Mouse (Mus musculus) lung, adult 2 months (tissue): ENCODE measurements around the gene 1700123O20Rik.

Experiments used
- CTCF ChIP-seq: fragments of 200-500 bp; IDR thresholded peaks from 2 replicates; pipeline ENCODE4 v1.5.1; 2011; ENCODE audit warnings: mild to moderate bottlenecking, low read length, control low read depth; ENCODE audit not compliant: insufficient read depth
- POLR2A ChIP-seq: fragments of 200-500 bp; IDR thresholded peaks from 2 replicates; pipeline ENCODE4 v1.6.1; 2011; ENCODE audit warnings: low read depth, mild to moderate bottlenecking, control low read depth, low read length, borderline replicate concordance; ENCODE audit errors: extremely low read depth

DNA sequence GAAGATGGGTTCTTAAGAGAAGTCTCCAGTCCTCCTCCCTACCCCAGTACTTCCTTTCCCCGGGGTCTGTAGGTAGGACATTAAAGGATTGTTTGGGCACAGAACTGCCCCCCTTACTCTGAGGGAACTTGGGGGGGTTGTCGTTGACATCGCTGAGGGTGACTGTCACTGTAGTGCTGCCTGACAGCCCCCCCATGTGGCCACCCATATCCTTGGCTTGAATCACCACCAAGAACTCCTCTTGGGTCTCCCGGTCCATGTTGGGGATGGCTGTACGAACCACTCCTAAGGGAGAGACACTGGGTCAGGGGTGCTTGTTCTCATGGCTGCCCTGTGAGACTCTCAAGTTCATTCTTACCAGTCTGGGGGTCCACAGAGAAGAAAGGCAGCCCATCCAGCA, 47.8 kb upstream of the 1700123O20Rik start:
- TF ChIP-seq CTCF: no peak
- no peak for TF ChIP-seq POLR2A
